Mouse (Mus musculus): ENCODE results near the gene 5430419D17Rik. TPM values are rescaled to one million over a fixed set of nuclear protein-coding genes. Genes with fewer than 3 reads are reported as not detected.

The 5430419D17Rik gene
- polyA plus RNA-seq (2012; rRNA removed): not detected in 2 replicates

DNA sequence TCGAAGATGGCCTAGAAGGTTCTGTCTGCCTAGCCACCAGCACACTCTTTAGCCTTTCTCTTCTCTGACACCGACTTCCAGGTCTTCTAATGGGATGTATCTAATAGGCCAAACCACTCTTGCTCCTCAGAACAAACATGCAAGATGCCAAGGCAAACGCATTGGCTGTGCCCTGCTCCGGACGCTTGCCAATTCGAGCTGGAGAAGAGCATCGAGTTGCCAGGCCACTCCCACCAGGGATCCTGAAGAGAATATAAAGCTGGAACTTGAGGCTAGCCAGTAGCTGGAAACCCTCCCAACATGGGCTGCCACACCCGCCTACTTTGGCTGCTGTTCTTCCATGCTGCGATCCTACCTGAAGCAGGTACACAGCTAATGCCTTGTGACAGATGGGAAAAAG, at the start of gene 5430419D17Rik:
Gene 5430419D17Rik, plus strand, starts transcription at position 282 of the 400 bp plus-strand sequence.
- no peak for DNase-seq (ENCODE audit: low spot score)

DNA sequence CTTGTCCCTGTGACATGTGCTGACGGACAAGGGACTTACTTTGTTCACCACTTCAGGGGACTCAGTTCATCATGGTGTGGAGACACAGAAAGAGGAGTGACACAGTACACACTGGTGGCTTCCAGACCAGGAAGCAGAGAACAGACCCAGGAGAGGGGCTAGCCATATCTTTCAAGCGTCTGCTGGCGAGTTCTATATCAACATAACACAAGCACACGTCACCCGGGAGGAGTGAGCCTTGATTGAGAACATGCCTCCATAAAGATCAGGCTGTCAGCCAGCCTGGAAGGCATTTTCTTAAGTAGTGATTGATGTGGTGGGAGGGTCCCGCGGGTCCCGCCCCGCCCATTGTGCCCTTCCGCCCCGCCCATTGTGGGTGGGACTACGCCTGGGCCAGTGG, 44.2 kb upstream of the 5430419D17Rik start:
- no peak for DNase-seq (ENCODE audit: low spot score)

DNA sequence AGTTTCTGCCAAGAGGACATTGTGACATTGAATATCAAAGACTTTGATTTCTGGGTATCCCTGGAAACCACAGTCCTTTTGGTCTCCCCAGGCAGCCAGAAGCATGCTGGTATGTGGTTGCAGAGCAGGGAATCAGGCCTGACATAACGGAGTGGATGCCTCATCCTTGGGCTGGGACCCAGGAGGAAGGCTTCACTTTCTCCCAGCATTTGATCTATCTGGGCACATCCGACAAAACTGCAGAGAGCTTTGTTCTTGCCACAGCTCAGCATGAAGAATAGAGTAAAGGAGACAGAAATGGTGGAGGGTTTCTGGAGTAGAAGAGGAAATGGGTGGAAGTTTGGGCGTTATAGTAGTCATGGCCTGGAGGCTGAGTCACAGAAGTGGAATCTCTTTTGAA, 41.0 kb upstream of the 5430419D17Rik start:
- DNase-seq (ENCODE audit: low spot score): no peak

DNA sequence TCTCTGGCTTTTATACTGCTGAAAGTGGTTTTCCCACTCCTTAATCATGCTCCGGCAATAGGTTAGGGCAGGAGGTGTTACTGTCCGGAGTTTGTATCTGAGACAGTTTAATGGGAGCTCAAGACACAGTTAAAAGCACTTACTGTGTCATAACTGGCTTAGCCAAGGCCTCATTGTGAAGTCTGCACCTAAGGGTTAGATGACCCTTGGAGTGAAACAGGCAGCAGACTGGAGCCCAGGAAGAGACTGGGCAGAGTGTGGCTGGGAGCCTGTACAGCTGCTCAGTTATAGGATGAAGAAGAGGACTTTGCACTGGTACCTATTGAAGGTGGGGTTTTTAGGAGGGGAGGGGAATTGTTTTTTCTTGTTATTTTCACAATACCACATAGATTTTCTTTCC, 28.0 kb upstream of the 5430419D17Rik start, which contains the start of gene 4933402N03Rik:
Gene 4933402N03Rik, minus strand, starts transcription at position 101 of the 400 bp plus-strand sequence.
- DNase-seq (ENCODE audit: low spot score): no peak

DNA sequence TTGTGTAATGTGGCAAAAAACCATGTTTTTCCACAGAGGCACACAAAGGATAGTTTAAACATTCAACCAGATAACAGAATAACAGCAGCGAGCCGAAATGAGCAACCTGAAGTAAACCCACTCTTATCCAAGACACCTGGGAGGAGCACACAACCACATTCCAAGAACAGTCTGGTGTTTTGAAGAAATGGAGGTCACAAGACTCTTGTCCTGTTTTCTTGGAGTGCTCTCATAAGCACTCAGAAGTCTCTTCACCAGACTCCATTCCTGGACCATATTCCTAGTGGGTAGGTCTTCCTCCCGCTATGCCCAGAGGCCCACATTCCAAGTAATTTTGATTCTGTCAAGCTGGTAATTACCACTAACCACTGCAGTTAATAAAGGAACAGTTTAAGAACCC, 24.0 kb upstream of the 5430419D17Rik start:
- DNase-seq (ENCODE audit: low spot score): no peak

DNA sequence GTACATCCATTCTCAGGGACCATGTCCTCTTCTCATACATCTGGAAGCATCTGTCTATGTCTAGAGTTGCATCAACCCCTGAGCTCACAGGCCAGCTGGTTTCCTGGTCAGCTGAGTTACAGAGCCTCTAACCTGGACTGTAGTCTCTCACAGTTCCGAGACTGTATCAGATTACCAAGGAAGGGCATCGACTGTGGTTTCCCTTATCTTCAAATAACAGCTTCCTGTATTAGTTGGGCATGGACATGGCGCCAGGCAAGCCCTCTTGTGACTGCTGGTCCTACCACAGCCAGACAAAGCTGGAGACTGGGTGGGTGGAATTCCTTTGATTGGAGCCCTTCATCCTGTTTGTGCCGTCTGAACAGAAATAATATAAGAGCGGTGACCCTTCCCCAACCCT, 21.2 kb upstream of the 5430419D17Rik start:
- no peak for DNase-seq (ENCODE audit: low spot score)

DNA sequence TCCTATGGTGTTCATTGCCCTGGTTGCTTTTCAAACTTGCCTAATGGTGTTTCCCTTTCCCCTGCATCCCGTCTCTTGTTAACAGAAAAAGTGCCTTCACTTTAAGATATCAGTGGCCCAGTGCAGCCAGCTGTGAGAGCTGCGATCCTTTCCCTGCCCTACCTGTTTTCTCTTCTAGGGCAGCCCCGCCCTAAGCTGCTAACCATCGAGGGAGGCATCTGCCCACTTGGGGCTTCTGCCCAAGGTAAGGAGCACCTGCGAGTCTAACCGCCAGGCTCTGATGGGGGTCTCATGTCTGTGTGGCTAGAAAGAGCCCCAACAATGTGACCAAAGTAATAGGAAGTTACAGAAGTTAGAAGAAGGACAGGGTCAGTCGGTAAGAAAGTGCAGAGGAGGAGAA, 12.0 kb upstream of the 5430419D17Rik start:
- no peak for DNase-seq (ENCODE audit: low spot score)

DNA sequence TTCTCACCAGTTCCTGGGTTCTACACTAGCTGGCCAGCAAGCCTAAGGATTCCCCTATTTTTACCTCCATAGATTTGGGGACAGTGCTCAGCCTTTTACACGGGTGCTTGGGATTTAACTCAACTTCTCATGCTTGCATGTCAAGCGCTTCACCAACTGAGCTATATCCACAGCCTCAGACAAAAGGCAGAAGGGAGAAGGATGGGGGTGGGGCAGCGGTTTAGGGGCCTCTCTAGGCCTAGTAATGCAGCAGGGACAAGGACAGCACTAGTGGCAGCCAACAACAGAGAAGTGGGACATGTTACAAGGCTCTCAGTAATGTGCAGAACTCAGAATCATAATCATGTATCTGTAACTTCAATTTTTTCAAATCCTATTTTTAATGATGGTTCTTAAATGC, 6.4 kb upstream of the 5430419D17Rik start:
- DNase-seq (ENCODE audit: low spot score): no peak

DNA sequence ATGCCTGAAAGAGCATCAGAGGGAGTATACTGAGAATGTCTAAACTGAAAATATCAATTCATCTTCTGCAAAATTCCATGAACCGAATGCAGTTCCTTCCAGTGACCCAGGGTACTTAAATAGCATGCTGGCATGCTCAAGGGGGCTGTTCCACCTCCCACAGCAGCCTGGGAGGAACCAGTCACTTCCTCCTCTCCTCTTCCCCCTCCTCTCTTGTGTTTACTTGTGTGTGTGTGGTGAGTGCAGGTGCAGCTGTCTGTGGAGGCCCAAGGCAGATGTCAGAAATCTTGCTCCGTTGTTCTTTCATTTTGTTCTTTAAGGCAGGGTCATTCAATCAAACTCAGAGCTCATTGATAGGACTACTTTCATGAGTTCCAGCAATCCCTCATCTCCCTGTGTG, 5.1 kb upstream of the 5430419D17Rik start:
- DNase-seq (ENCODE audit: low spot score): no peak

DNA sequence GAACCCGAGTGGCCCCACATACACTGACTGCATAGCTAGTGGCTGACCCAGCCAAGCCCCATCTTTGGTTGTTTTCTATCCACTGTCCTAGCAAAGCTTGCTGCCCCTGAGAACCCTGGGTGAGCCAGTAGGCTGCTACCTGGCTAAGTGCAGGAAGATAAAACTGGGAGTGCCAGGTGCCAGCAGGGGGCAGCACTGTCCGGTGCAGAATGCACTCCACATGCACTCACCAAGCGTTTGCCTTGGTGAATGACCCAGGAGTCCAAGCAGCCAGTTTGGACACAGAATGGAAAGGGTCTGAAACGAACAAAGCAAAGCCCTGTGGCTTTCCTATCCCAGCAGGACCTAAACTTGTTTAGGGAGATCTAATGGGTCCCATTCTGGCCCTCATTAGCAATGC, 8.5 kb downstream of the 5430419D17Rik start:
- no peak for DNase-seq (ENCODE audit: low spot score)

DNA sequence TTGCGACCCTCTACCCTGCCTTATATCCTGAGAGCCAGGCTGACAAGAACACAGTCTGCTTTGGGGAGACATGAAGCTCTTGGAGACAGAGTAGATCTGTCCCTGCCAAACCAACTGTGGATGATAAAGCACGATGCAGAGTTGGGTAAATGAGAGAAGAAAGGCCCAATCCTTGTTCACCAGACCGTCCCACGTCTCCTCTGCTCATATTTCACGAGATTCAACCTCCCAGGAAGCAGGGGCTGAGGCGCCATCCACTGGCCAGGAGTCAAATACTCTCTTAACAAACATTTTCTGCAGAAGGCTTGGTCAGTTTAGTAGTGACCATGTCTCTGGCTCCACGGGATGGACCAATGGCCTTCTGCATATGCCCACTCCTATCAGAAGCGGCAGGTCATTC, 10.1 kb downstream of the 5430419D17Rik start:
- DNase-seq (ENCODE audit: low spot score): no peak

DNA sequence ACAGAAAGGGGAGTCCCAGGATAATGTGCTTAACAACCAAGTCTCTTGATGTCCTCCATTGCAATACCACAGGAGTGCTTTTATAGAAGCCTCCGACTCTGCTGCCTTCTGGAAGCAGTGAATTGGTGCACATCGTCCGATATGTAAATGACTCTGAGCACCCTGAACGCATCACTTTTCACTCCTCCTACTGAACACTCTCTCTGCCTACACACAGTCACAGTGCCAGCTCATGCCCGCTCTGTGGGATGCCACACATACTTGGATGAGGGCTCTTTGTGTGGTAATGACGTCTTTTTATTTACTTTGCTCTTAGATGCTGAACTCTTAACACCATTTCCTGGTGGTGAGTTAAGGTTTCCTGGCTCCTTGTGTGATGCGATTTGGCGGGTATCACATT, 12.8 kb downstream of the 5430419D17Rik start:
- no peak for DNase-seq (ENCODE audit: low spot score)

DNA sequence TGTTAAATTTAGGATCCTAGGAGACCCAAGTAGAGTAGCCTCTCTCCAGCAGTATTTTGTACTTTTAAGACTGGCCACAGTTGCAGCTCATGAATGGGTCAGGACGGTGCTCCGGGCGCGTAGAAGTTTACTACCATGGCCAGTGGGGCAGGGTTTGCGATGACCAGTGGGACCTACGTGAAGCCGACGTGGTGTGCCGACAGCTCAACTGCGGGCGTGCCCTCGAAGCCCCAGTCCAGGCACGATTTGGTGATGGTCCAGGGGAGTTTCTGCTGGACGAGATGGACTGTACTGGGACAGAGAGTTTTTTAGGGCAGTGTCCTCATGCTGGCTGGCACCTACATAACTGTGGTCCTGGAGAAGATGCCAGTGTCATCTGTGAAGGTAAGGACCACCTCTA, 13.8 kb downstream of the 5430419D17Rik start:
- no peak for DNase-seq (ENCODE audit: low spot score)

DNA sequence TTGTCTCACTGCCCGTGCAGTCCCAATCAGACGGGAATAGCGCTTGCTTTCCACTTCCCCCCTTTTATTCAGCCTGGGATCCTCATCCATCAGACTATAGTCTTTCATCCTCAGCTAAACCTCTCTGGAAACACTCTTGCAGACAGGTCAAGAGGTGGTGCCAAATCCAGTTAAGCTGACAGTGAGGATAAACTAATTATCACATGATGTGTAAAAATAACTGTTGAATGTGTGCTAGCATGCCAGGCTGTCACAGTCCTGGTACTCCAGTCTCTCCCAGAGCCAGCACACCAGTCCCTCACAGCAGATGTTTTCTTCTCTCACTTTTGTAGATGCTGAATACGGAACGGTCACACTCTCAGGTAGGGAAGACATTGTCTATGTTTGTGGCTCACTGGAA, 48.9 kb downstream of the 5430419D17Rik start:
- DNase-seq (ENCODE audit: low spot score): no peak

DNA sequence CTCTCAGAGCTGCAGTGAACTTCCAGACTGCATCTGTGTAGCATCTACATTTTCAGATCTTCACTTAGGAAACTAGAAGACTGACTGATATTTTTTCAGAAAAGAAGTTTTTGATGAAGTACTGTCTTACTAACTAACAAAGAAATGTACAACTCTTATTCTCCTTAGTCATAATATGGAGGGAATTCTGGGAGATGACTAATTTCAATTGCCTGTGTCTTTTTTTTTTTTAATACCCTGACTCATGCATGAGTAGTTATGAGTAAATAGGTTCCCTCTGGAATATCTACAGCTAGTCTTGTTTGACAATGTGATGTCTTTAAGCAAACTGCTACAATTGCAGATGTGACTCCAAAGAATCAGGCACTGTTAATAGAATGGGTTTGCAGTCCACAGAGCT, 61.9 kb downstream of the 5430419D17Rik start:
- no peak for DNase-seq (ENCODE audit: low spot score)

DNA sequence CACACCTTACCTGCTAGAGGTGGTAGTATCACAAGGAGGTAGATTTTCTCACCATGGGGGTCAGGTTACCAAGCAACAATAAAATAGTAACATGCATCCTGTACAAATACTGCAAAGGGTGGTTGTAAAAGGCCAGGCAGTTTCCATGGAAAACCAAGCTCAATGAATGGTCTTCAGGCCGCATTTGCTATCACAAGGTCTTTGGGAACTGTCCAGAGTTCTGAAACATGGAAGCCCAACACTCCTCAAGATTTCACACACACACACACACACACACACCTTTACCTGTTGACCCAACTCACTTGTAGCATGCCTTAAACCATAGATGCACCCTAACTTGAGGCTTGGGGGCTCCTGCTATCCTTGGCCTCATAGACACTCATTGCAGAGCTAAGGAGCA, 70.8 kb downstream of the 5430419D17Rik start:
- DNase-seq (ENCODE audit: low spot score): no peak

DNA sequence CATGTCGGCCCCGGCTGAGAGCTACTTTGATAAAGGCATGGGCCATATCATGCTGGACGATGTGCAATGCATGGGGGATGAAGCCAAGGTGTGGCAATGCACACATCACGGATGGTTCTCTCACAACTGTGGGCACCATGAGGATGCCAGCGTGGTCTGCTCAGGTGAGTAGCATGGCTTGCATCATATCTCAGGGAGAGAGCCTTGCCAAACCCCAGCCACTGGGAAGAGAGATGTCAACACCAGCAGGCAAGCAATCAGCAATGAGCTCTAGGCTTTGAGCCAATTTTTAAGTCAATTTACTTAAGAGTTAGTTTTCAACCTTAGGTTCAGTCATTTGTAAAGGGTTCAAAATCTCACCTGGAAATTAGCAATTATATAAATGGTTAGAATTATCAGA, 82.6 kb downstream of the 5430419D17Rik start:
- no peak for DNase-seq (ENCODE audit: low spot score)

DNA sequence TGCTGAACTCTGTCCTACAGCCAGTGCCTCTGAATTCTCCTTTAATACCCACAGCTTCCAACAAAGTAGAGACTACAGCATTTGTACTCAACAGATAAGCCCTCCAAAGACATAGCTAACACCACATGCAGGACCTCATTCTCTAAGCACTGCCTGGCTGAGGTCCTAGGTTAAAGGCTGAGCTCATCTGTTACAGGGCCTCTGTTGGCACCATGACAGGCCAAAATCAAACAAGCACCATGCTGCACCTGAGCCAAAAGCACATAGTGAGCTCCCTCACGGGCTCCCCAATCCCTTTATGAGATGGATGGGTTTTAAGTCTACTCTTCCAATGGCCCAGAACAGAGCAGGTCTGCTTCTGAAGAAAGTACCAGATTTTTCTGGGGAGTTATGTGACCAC, 83.1 kb downstream of the 5430419D17Rik start:
- DNase-seq (ENCODE audit: low spot score): no peak

DNA sequence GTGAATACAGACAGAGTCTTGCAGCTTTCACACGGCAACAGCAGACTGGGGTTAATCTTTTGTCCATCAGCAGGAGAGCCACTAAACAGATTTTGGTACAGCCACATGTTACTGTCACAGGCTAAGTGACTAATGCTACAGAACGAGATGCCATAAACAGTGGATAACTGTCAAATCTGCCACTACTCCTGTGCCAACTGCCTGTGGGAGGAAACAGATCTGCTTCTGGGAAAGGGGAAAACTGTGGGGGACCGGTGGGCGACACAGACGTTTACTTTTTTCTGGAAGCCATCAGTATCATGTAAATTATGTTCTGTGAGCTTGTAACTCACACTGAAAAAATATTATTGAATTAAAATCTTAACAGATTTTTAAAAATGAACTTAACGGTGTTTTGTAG, 86.7 kb downstream of the 5430419D17Rik start:
- DNase-seq (ENCODE audit: low spot score): no peak

DNA sequence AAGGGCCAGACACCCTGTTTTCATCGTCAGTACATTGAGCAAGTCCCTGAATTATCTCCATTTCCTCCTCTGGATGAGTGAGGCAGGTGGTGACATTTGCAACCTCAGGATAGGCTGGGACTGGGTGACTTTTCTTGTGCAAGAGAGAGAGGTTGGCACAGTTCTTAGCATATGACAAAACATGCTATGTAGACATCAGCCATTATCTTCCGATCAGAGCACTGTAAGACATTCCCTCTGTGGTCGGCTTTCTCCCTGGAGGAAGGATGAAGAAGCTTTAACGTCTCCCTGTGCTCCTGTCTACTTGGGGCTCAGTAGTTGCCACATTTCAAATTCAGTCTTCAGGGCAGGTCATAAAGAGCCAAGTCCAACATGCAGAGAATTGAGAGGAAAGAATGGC, 90.0 kb downstream of the 5430419D17Rik start:
- no peak for DNase-seq (ENCODE audit: low spot score)

DNA sequence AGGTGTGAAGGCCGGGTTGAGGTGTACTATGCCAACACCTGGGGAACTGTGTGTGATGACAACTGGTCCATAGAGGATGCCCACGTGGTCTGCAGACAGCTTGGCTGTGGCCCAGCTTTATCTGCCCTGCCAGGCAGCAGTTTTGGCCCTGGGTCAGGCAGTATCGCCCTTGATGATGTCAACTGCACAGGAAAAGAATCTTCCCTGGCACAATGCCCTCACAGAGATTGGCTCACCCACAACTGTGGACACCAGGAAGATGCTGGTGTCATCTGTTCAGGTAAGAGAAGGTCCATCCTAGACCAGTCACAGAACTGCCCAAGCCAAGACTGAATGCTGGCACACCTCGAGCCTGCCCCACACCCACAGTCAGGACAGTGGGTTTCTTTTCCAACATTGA, 91.6 kb downstream of the 5430419D17Rik start:
- DNase-seq (ENCODE audit: low spot score): no peak

DNA sequence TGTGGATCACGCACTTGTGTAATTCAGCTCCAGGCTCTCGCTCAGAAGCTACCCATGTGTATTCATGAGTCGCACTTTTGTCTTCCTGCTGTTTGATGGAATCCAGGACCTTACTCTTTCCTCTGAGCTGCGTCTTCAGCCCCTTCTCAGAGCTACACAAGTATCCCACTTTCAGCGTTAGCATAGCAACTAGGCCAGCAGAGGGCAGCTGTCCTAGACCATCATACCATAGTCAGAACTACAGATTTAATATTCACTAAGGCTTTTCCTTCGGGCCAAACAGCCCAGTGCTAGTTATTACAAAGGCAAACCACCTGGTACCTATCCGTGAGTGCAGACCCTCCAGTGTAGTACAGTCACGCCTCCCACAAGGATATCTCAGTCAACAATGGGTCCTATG, 122.9 kb downstream of the 5430419D17Rik start:
- no peak for DNase-seq (ENCODE audit: low spot score)

DNA sequence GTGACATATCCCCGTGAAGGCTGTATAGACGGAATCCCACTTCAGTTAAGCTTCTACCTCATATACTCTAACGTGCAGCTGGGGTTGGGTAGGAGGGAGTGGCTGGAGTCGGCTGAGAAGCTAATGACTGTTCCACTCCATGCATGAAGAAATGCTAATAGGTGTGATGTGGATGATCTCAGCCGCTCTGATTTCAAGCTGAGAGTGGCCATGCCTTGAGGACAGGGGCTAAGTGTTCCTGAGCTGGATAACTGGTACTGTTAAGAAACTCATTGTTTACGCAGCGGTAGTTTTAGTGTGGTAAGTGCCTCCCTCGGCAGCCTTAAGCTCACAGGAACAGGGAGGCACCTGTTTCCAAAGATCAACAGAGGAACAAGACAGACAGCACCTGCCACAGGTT, 129.1 kb downstream of the 5430419D17Rik start:
- no peak for DNase-seq (ENCODE audit: low spot score)

DNA sequence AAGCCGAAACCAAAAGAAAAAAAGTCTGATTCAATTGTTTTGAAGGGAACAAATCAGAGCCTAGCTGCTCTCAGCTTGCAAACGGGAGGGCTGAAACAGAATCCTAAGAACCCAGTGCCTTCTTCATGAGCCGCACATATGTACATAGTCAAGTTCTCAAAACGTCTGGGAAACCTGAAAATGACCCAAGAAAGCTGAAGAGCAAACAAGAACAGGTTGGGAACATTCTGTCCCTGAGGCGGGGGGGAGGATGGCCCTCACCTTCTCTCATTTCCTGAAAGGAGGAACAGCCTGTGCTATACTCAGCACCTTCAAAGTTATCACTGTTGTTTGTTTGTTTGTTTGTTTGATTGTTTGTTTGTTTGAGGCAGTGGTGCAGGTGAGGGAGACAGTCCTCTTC, 132.5 kb downstream of the 5430419D17Rik start:
- DNase-seq (ENCODE audit: low spot score): no peak

DNA sequence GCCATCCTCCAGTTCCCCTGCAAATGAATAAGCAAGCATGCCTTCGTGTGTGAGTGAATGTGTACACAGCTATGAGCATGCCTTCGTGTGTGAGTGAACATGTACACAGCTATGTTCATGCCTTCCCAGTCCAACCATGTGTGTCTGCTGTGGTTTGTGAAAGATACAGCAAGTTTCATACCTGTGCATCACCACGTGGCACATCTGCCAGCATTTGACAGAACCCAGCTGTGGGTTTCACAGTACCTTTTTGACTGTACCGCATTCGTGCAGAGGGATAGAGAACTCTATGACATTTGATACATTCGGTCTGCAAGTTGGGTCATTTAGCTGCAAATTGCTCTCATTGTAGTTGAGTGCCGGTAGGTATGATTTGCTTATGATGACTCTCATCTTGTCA, 140.3 kb downstream of the 5430419D17Rik start:
- DNase-seq (ENCODE audit: low spot score): no peak

Measured in urinary bladder, adult 2 months (tissue).